Mouse (Mus musculus) gastrocnemius, adult 2 months (tissue): ENCODE measurements at regions not wholly inside any gene's neighbourhood (a gene's known extent, or its start where the extent isn't known, plus 50 kb on each side); places are given as distances from the start of the nearest gene placed in this dataset.

Source experiments
- DNase-seq: peaks from one replicate; pipeline ENCODE4 v3.0.0; 2022
- H3K27ac ChIP-seq: fragments of 200-600 bp; 2 replicates; pipeline ENCODE4 v1.8.1; 2022; ENCODE audit warnings: mild to moderate bottlenecking
- H3K4me3 ChIP-seq: fragments of 200-600 bp; 2 replicates; pipeline ENCODE4 v1.8.1; 2022; ENCODE audit warnings: mild to moderate bottlenecking, moderate library complexity
- CTCF ChIP-seq: fragments of 200-600 bp; IDR thresholded peaks from 2 replicates; pipeline ENCODE4 v1.8.1; 2022; ENCODE audit warnings: antibody characterized with exemption, mild to moderate bottlenecking, moderate library complexity
- intact Hi-C: fragments of 180-260 bp; cut with DNase I; formaldehyde crosslinking; loops from one replicate; pipeline ENCODE4 v1.15.1; 2025

GRCm38 (mm10) chr9:9606322-9606721, 367.4 kb upstream of the Arhgap42 start:
- Histone ChIP-seq H3K4me3 (no peak overlapping the region), H3K27ac (no peak overlapping the region)
- no peak for TF ChIP-seq CTCF
- no peak for DNase-seq
- intact Hi-C loops, result no loop called here

DNA sequence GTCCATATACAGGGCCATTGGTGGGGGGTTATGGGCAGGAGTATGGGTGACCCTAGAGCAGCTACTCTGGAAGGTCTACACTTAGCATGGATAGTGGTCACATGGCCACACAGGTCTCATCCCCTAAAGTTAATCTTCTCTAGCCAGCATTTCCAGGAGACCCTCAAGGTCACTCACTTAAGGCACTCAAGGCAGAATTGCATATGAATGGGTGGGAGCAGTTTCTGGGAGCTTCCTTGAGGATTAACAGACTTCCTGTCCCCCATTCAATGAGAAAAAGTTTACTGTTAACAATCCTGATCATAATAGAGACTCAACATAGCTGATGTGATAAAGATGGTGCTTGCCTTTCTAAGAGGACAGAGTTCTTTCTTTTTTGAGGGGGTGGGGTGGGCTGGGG, 352.4 kb upstream of the Arhgap42 start:
- no peak overlapping the region for H3K27ac ChIP-seq
- H3K4me3 ChIP-seq, result no peak overlapping the region
- no peak for TF ChIP-seq CTCF
- DNase-seq, result no peak
- intact Hi-C loops, result no loop called here

- no peak for TF ChIP-seq CTCF
- intact Hi-C loops, result no loop called here
Observed at GRCm38 (mm10) chr9:9583011-9583605, 344.2 kb upstream of the Arhgap42 start.

GRCm38 (mm10) chr9:9582301-9583010, 343.6 kb upstream of the Arhgap42 start:
- intact Hi-C loops, result no loop called here
- TF ChIP-seq CTCF, result no peak
- H3K4me3 ChIP-seq, result no peak overlapping the region

More at GRCm38 (mm10) chr9:9583011-9583605, 344.2 kb upstream of the Arhgap42 start:
- Histone ChIP-seq H3K27ac (no peak overlapping the region), H3K4me3 (no peak overlapping the region)
- no peak for DNase-seq

DNA sequence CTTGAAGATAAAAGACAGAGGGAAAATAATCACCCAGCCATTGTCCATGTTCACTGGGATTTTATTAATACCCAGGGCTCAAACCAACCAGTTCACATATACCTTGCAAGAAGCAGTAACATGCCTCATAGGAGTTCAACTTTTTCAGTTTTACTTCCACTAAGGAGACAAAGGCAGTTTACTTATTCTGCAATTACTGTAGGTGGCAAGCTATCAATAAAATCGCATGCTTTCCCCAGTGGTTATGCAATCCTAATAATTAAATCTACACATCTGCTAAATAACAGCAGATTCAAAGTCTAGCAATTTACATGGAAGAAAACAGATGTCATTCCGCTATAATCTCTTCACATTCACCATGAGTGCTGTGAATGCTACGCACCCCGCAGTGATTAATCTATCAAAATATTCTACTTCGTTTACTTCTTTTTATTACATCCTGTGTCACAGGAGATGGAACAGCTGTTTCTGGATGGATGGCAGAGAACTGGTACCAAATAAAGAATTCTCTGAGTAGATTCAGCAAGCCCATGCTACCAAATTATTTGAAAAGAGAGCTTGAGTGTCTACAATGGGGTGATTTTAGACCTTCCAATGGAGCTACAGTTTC, 329.2 kb upstream of the Arhgap42 start:
- DNase-seq, result no peak
- intact Hi-C loops, result no loop called here
- H3K27ac ChIP-seq, result no peak overlapping the region
- H3K4me3 ChIP-seq, result no peak overlapping the region
- no peak for TF ChIP-seq CTCF

More at GRCm38 (mm10) chr9:9582301-9583010, 343.6 kb upstream of the Arhgap42 start:
- DNase-seq, result no peak
- H3K27ac ChIP-seq, result no peak overlapping the region

DNA sequence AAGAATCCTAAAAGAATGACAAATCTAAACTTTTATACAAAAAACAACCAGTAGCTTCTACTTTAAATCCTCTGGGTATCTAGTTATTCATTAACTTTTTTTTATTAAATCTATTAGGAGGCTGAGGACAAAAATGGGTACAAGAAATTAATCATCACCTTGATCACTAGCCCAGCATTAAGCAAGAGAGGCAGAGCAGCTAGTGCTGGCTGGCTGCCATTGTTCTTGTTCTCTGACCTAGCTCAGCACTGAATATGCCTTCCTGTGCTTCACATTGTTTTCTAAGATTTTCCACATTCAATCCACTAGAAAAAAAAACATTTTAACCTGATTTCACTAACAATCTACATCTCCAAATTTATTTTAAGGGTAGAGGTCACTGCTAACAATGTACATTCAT, 325.6 kb upstream of the Arhgap42 start:
- no peak for TF ChIP-seq CTCF
- DNase-seq, result no peak
- no peak overlapping the region for H3K4me3 ChIP-seq
- intact Hi-C loops, result no loop called here
- H3K27ac ChIP-seq, result no peak overlapping the region

- no peak for DNase-seq
- TF ChIP-seq CTCF, result no peak
- intact Hi-C loops, result no loop called here
- H3K4me3 ChIP-seq, result no peak overlapping the region
- H3K27ac ChIP-seq, result no peak overlapping the region
Observed at GRCm38 (mm10) chr9:9548657-9549056, 309.8 kb upstream of the Arhgap42 start.

GRCm38 (mm10) chr9:9547570-9547969, 308.7 kb upstream of the Arhgap42 start:
- no peak for TF ChIP-seq CTCF
- Histone ChIP-seq H3K27ac (no peak overlapping the region), H3K4me3 (no peak overlapping the region)
- DNase-seq, result no peak
- intact Hi-C loops, result no loop called here

GRCm38 (mm10) chr9:9547121-9547520, 308.2 kb upstream of the Arhgap42 start:
- intact Hi-C loops, result no loop called here
- H3K27ac ChIP-seq, result no peak overlapping the region
- TF ChIP-seq CTCF, result no peak
- no peak overlapping the region for H3K4me3 ChIP-seq
- DNase-seq, result no peak

- no peak for DNase-seq
- intact Hi-C loops, result no loop called here
- H3K4me3 ChIP-seq, result no peak overlapping the region
- TF ChIP-seq CTCF, result no peak
- H3K27ac ChIP-seq, result no peak overlapping the region
Observed at GRCm38 (mm10) chr9:9500345-9500744, 261.4 kb upstream of the Arhgap42 start.

DNA sequence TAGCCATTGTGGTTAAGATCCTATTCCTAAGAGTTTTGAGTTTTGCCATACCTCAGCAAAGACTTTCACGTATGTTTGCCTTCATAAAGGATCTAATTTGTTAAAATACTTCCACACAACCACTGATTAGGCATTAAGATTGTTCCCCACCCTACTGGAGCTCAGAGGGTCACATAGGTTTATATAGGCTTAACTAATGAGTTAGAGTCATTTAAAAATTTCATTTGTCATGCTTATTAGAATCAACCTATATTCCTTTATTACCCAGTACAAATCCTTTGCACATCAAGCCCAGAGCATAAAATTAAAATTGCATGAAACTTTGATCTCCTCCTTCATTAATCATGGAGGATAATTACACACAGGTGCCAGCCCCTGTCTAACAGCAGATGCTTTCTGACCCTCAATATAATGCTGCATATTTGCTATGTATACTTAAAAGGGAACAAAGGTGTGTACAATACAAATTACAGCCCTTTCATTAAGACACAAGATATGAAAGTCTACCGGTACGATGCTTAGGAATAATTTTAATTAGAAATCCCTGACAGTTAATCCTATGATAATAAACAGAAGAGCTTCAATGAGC, 254.8 kb upstream of the Arhgap42 start:
- Histone ChIP-seq H3K4me3 (no peak overlapping the region), H3K27ac (no peak overlapping the region)
- no peak for TF ChIP-seq CTCF
- DNase-seq, result no peak
- intact Hi-C loops, result no loop called here

DNA sequence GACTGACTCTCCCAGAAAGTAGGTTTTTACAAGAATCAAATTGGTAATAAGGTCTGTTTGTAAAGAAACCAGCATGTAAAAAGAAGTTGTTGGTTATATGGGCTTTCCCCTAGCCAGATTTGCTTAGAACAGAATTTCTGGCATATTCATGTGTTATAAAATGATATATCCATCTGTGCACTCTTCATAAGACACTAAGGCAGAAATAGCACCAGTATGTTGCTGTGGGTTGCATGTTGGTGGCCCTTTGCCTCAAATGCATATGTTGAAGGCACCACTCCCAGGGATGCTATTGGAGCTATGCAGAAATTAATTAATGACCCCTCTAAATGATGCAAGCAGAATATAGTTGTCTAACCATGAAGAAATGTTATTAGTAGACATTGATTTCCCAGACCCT, 238.2 kb upstream of the Arhgap42 start:
- TF ChIP-seq CTCF, result no peak
- no peak for DNase-seq
- no peak overlapping the region for H3K4me3 ChIP-seq
- intact Hi-C loops, result no loop called here
- no peak overlapping the region for H3K27ac ChIP-seq

DNA sequence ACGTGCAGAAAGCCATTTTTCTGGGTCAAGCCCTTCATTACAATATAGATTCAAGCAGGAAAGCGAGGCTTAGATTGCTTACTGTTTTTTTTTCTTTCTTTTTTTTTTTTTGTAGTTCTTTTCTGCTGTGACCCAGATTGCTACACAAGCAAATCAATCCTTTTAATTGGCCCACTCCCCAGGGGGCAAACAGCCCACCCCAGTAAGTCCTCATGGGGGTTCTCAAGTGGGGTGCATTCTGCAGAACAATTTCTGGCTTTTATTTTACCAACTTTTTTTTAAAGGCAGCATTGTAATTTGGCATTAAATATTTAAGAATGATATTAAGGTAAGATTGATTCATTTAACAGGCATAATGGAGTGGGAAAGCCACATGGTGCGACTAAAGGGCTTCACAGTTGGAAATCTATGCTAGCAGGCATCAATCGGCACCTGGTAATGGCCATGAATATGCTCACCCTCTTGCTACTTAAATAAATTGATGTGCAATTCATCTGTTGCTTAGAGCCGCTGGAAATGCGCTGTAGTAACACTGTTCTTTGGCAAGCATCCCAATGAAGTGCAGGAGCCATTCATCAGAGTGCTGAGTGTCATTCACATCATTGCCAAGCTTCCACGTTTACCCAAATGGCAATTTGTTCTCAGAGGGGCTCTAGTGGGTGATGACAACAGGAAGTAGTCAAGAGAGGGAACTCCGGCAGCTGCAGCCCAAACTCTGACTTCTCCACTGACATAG, 236.3 kb upstream of the Arhgap42 start:
- DNase-seq, result no peak
- no peak overlapping the region for H3K27ac ChIP-seq
- H3K4me3 ChIP-seq, result no peak overlapping the region
- TF ChIP-seq CTCF, result no peak
- intact Hi-C loops, result no loop called here
